Mouse (Mus musculus) left cerebral cortex, postnatal 14 days (tissue): ENCODE results near the gene Bard1. TPM values are rescaled to one million over a fixed set of nuclear protein-coding genes. Genes with fewer than 3 reads are reported as not detected.

Experiments used
- DNase-seq, 2 experiments: peaks; one replicate each; pipeline ENCODE4 v3.0.0; 2021 to 2022; ENCODE audit warnings: low spot score in 2 of 2, mixed read lengths in 1 of 2
- intact Hi-C: fragments of 180-260 bp; cut with DNase I; formaldehyde crosslinking; loops from one replicate; pipeline ENCODE4 v1.15.1; 2025
- total RNA-seq, 2 experiments: library from RNA; stranded (reverse); gene quantifications; 2 replicates each; pipeline ENCODE4 v1.2.3; 2021

Gene Bard1
- total RNA-seq, 2 experiments from 2014 or later: 0.61 to 0.83 TPM

DNA sequence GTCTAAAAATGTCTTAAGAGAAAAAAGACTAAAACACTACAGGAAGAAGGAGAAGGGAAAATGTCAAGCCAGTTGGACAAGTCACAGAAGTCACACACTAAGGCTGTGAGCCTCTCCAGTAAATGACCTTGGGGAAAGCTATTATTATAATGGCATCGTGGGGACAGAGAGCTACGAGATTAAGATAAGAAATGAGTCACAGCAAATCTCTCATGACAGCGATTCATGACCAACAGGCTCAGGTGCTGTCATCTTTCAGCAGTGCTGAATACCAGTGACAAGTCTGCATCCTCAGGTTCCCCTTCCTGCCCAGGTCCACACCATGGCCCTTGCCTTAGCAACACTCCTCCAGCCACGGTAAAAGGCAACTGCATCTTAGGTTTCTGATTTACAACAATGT, 46.8 kb downstream of the Bard1 start:
- intact Hi-C loops: no loop called here
- no peak for DNase-seq

DNA sequence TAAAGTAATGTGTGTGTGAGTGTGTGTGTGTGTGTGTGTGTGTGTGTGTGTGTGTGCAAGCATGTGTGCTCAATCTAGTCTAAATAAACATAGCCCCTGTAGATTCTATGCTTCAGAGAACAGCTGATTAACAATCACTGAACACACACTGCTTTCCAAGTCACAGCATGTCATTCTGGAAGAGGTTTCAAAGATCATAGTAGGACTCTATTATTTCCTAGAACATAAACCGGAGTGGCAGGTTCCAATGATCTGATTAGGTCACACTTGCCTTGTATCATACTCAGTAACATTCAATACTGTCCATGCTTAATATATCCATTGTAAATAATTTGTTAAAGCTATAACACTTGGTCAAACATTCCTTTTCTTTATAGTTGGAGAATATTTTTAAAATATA, 47.5 kb downstream of the Bard1 start:
- intact Hi-C loops: no loop called here
- no peak for DNase-seq

DNA sequence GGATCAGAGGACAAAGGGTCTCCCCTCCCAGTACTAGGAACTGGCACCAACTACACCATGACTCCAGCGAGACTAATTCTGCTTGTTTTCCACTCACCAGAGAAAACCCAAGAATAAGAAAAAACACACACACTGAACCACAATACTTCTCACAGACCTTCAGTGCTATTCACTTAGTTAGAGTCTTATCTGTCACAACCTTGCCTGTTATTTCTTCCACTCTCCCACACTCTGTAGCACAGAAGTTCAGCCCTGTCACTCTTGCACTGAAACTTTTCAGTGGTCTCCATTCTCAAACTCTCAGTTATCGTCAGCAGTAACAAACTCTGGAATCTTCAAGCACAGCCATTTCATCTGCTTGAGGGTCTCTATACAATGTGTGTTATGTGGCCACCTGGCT, 50.2 kb downstream of the Bard1 start:
- intact Hi-C loops: no loop called here
- DNase-seq: no peak

DNA sequence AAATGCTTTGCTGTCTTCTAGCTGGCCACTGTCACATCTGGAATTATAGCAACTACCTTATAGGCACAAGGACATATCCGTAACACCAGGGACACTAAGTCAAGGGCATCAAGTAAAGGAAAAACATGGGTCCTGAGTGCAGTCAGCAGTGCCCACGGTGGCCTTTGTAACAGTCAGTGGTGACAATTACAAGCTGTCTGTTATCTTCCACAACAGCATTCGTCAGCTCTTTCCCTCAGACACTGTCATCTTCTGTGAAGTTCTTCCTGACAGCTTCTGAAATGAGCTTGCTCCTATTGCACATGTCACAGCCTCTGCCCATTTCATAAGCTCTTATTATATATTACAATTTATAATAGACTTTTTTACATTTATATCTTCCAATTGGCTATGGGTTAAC, 50.7 kb downstream of the Bard1 start:
- intact Hi-C loops: no loop called here
- DNase-seq: no peak

DNA sequence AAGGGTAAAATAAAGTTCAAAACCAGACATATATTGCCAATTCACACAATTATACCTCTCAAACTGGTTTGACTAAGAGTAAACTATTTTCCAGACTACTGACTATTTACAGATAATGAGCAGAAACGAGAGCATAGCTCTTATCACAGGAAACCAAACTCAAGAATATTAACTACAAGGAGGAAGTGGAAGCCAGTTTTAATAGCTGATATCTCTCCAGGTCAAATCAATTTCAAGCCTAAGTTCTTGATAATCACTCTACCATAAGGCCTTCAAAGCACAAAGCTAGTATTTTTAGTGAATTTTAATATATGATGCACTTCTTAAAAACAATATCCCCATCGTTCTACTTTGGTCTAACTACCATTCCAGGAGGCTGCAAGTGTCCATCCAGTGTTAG, 57.8 kb downstream of the Bard1 start:
- intact Hi-C loops: no loop called here
- DNase-seq: no peak

DNA sequence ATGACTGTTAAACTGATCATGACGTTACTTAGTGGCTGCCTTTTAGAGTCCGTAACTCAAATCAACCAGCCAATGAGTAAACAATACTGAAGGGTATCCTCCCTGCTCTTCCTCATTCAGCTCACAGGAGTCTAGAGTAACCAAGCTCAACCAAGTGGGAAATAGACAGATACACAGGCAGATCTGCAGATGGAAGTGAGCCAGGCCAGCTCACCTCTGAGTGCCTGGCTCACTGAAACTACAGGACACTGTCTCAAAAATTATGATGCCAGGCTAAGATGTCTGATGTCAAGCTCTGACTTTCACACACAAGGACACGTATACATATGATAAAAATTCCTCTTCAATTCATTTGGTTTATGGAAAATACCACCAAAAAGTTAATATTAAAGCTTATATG, 59.0 kb downstream of the Bard1 start:
- intact Hi-C loops: no loop called here
- DNase-seq: no peak

DNA sequence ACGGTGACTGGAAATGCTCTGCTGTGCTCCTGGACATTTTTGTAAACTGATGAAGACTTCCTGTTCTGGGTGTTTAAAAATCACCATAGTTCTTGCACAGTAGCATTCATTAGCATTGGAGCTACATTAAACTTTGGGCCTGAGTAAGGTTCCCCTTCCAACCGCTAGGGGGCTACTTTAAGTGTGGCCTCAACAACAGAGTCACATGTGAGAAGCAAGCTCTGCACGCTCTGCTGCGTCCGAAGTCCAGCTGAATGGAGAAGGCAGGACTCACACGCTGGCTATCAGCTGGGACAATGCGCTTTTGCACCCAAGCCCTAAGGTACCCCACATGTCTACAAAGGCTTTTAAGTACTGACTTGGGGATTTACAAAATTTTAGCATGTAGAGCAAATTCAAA, 65.9 kb downstream of the Bard1 start:
- intact Hi-C loops: no loop called here
- DNase-seq: no peak

DNA sequence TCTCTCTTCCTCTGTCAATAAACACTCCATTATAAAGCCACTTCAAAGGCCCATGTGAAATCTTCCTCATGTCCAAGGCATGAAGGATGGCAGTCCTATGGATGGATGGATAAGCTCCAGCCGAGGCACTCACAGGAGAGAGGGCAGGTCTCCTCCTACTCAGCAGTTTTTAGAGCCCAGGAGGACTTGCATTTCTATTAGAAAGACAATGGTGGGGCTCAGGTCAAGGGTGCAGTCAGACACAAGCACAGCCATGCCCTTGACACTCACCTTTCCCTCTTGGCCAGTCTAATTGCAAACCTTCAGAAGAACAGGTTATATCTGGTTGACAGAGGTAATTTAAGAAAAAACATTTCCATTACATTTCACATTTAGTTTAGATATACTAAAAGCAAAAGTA, 67.4 kb downstream of the Bard1 start:
- intact Hi-C loops: no loop called here
- DNase-seq: no peak

DNA sequence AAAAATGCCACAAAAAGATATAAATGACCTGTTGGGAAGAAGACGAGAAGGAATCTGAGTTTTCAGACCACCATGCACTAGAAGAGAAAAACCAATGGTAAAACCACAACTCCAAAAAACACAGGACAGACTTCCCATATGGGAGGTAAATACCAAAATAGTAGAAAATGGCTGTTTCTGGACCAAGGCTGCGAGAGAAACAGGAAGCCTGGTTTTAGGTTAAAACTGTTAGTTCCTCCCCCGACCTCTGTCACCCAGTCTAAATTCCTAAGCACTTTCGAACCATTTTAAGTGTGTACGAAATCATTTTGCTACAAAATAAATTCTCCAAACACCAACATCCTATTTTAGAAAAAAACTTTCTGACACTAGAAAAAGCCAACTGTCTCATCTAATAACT, 80.2 kb downstream of the Bard1 start:
- intact Hi-C loops: no loop called here
- no peak for DNase-seq

DNA sequence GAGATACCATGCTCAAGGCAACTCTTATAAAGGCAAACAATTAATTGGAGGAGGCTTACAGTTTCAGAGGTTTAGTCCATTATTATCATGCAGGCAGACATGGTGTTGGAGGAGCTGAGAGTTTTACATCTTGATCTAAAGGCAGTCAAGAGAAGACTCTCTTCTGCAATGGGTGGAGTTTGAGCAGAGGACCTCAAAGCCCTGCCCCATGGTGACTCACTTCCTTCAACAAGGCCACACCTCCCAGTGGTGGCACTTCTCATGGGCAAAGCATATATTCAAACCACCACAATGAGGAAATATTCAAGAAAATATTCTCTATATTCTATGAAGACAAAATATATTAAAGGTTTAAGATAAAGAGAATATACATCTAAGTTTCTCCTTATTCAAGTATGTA, 88.6 kb downstream of the Bard1 start:
- DNase-seq: no peak
- intact Hi-C loops: no loop called here

DNA sequence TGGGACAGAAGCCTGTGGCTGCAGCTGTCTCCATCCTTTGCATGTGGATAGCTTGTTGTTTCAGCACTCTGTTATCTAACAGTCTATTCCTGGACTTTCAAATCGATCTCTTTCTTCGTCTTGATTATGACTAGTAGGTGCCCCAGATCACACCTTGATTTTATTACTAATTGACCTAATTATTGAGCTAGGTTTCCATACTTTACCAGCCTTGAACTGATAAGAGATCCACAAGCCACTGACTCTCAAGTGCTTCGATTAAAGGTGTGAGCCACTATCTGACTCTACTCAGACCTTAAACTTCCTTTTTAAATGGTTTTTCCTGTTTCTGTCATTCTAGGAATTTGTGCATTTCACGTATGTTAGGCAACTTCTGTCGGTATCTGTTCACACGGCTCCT, 96.9 kb downstream of the Bard1 start:
- intact Hi-C loops: no loop called here
- no peak for DNase-seq

DNA sequence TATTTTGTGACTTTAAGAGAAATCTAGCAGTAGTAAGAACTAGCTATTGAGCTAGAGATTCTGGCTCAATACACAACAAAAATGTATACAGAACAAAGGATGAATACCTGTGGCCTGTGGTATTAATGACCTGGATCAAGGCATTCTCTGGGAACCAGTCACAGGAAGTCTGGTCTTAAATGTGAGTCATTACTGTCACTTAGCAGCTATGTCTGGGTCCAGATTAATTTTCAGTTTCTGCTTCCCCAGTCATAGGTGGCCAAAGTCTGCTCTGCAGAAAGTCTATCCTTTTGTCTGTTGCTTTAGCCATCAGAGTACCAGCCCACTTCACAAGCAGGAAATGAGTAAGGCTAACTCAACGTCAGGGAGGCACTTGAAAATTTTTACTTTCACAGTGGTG, 98.8 kb downstream of the Bard1 start:
- DNase-seq: no peak
- intact Hi-C loops: no loop called here

DNA sequence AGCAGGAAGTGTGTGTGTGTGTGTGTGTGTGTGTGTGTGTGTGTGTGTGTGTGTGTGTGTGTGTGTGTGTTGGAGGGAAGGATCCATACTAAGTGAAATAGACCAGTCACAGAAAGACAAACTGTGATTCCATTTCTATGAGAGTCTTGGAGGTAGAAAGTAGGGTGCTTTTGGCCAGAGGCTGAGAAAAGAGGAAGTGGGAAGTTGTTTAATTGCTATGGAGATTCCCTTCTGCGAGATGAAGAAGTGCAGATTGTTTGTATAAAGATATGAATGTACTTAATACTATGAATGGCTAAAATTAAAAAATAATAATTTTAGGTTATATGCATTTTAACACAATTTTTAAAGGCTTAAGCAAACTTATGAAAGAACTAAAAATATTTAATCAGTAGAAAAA, 99.2 kb downstream of the Bard1 start:
- DNase-seq: no peak
- intact Hi-C loops: no loop called here

DNA sequence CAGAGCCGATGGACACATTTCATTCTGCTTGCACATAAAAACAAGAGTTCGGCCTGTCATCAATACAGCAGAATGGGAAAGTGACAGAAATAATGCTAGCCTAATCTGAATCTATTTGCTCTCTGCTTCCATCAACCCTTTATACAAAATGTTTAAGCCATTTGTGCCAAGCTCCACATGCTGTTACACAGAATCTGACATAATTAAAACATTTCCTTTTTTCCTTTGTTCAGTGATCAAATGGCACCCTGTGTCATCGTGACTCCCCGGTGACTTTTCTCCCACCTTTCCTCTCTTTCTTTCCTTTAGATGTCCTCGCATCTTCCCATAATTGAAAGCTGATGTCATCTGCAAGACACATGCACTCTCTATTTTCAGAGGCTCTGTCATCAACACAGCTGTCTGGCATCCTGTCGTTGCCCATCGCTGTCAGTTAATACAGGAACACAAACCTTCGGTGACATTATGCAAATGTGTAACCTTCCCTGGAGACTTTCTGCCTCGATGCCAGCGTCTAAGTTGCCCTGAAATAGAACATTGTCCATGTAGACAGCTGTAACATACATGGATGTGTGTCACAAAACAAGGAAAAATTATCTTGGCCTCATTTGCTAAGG, 105.5 kb downstream of the Bard1 start:
- intact Hi-C loops: no loop called here
- peak in 1 of 2 experiments; percentile 17 for DNase-seq

DNA sequence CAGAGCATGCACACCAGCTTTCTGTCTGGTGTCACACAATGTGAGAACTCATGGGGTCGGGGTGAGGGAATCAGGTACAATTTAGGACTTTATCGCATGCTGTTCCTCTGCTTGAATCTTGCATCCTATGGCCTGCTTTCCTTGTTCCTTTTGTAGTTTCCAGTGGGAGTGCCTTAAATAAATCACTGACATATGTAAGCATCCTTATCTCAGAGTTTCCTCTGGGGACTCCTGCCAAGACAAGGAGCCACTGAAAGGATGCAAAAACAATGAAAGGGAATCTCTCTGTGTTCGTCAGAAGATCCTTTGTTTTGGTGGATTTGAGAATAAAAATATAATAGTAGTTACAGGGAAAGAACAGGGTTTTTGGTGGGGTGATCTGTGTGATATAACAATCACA, 106.2 kb downstream of the Bard1 start:
- intact Hi-C loops: no loop called here
- DNase-seq: peak in 1 of 2 experiments; percentile 15
